Mouse (Mus musculus): ENCODE results near the gene Tmprss11f. TPM values are rescaled to one million over a fixed set of nuclear protein-coding genes. Genes with fewer than 3 reads are reported as not detected.

The Tmprss11f gene
- total RNA-seq, 2 experiments from 2014 or later: not detected

Other genes starting within 250 kb of the Tmprss11f start
- not detected for gene Tmprss11a, start 163.4 kb downstream of the Tmprss11f start, total RNA-seq (2021)
- not detected for gene Tmprss11g, start 113.8 kb downstream of the Tmprss11f start, total RNA-seq (2021)
- gene Tmprss11b, start 43.9 kb upstream of the Tmprss11f start, total RNA-seq (2021): not detected
- gene Tmprss11e, start 113.4 kb upstream of the Tmprss11f start, total RNA-seq (2021): not detected
- gene Ythdc1, start 171.8 kb upstream of the Tmprss11f start, total RNA-seq (2021): 10 to 100 TPM; 28.8 to 35.1 TPM

Data from heart, postnatal 25 days (tissue).